Mouse (Mus musculus): ENCODE measurements at regions not wholly inside any gene's neighbourhood (a gene's known extent, or its start where the extent isn't known, plus 50 kb on each side); places are given as distances from the start of the nearest gene placed in this dataset.

- TF ChIP-seq CTCF (IDR thresholded peaks at IDR 0.05; ENCODE audit: control insufficient read depth, insufficient read depth, insufficient replicate concordance, low read depth, low read length) (no peak), POLR2A (IDR thresholded peaks at IDR 0.05; ENCODE audit: control insufficient read depth, low read depth, low read length) (no peak)
Measured at GRCm38 (mm10) chrX:11100935-11101334, 198.1 kb upstream of the H2al1a start.

Data from testis, adult 2 months (tissue).